Mouse (Mus musculus) ovary, postnatal 36 days (tissue): ENCODE measurements around the gene Dedd2.

Experiments used
- DNase-seq: peaks from one replicate; pipeline ENCODE4 v3.0.0; 2022; ENCODE audit warnings: low spot score, mixed read lengths

The Dedd2 gene

DNA sequence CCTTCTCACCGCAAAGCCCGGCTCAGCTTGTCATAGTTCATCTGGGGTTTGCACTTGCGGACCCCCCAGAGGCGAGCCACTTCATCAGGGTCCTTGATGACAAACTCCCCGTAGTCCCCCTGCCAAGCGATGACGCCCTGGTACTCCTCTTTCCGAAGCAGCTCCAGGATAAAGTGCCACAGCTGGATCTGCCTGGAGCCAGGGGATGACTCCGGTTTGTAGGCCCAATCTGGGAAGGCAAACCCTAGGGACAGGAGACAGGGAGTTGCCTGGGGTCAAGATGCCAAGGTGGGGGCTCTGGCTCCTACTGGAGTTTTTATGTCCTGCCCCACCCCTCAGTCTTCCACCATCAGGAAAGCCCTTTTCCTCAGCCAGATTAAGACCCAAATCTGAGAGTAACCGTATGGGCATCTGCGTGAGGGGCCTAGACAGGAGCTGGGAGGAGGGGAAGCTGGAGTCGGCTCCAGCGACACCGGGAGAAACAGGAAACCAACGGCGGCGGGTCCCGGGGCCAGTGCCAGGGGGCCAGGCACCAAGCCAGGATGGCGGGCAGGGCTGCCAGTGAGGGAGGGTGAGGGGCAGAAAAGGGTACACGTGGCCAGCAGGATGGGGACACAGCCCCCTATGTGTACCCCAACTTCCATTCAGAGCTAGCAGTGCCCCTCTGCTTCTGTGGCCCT, 25.8 kb upstream of the Dedd2 start:
- peak; percentile 57 for DNase-seq

DNA sequence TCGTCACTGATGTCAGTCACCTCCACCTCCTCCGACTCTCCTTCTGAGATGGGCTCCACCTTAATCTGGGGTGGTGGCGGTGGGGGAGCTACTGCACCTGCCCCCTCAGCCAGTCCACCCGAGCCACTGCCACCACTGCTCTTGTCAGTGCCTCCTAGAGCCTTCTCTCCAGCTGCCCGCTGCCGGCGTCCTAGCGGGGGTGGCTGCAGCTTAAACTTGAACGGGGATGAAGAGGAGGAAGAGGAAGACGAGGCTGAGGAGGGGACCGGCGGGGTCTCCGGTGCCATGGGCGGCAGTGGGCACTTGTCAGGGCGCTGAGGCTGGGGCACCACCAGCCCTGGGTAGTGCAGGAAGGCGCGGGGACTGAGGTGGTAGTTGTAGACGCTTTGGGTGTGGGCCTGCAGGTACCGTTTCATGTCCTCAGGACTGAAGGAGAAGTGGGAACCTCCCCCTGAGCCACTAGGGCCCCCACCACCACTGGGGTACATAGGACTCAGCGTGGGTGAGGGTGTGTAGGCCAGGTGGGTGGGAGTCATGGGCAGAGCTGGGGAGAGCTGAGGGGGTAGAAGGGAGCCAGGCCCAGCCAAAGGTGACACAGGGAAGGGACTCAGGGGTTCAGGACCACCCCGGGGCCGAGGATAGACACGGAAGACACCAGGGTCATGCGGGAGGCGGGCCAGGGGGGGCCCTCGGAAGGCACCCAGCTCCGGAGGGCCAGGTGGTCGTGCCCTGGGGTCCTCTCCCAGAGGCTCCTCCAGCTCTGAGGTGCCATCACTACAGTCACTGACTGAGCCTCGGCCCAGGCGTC, 24.4 kb upstream of the Dedd2 start:
- DNase-seq = no peak

DNA sequence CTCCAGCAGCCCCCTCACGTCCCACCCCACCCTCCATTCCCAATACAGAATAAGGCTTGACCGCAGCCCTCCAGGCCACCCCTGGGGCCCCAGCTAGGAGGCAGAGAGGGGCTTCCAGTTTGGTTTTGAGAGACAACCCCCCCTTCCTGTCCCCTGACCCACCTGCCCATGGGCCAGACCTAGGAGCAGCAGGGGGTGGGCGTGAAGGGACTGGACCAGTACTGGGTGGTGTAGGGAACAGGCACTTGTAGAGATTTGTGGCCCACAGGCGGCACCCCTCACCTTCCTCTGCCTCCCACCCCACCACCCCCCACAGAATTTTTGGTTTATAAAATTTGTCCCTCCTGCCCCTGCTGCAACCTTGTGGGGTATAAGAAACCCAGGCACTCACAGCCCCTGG, 22.9 kb upstream of the Dedd2 start:
- no peak for DNase-seq

DNA sequence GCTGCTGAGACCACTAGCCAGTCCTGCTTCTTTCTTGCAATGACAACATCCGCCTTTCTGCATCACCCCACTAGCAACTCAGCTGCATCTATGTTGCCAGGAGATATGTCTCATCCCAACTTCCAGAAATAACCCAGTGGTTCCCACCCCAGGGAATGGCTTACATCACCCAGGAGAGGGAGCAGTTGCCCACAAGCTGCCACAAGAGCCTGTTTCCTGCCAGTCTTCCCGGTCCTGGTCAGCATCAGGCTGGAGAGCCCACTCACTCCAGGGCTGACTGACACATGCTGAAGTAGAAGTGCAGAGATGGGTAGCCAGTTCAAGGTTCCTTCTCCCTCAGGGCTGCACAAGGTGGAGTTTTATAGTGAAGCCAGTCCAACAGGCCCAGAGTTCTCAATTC, 20.6 kb upstream of the Dedd2 start:
- peak; percentile 49 for DNase-seq

DNA sequence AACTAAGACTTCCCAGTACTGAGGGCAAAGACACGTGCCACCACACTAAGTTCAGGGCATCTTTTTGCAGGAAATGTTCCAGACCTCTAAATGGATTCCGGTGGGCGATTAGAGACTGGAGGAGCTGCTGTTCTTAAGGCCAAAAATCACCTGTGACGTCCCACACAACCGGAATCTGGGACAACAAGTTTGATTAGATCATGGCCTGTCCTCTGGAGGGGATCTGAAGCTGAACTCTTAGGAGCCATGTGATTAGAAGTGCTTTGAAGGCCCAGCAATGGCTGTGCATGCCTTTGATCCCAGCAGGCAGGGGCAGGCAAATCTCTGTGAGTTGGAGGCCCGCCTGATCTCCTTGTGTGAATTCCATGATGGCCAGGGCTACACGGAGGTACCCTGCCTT, 20.2 kb upstream of the Dedd2 start:
- DNase-seq = no peak

DNA sequence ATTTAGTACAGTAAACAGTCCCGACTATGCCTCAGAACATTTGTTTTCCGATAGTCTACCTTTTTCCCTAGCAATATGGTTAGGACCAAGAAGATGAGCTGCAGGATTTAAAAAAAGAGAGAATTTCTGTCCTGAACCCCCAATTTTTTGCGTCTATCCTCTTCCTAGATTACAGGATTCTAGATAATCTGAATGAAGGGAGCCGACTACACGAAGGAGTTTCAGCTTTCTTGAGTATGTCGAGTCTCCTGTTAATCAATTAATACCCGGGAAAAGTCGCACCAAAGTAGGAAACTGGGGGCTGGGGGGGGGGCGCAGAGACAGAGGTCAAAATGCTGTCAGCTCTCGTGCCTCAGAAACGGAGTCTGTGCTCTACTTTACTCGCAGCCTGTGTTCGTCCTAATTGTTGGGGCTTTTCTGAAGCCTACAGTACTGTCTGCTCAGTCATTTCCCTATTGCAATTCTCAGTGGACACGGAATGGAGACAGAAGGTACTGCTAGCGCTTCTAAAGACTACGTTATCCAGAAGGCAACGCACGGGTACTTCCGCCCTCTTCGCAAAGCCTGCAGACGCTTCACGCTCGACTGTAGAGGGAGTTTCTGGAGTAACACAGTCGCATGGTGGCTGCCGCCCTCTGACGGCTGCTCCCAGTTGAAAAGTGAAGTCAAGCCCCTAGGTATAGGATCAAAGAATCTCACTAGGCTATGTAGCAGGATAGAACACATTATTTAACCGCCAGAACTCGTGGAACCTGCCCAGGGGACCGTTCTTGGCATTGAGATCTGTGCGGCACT, 18.6 kb upstream of the Dedd2 start:
- peak; percentile 79 for DNase-seq

DNA sequence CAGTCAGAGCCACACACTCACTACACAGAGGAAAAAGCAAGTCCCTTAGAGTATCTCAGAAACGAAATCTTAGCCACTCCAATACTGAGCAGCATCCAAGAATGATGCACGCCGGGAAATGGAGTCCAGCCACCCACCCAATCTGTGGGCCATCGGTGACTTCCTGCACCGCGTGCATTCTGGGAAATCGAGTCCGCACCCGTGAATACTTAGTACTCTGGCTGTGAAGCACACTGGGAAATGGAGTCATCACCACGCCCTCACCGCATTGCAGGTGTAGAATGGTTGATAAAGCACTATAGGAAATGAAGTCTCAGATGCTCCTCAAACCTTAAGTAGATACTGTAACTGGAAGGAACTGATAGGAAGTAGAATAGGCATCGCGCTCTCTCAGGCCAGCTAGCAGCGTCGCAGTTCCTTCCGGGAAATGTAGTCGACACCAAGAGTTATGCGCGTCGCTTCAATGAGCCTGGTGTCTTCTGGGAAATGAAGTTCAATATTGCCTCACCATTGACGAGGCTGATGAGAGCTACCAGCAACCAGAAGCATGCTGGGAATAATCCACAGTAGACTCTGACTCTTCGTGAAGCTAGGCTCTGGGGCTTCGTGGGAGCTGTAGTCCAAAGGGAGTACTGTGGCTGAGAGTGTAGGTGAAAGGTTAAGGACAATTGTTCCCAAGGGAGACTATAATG, 17.7 kb upstream of the Dedd2 start:
- DNase-seq = peak; percentile 85

DNA sequence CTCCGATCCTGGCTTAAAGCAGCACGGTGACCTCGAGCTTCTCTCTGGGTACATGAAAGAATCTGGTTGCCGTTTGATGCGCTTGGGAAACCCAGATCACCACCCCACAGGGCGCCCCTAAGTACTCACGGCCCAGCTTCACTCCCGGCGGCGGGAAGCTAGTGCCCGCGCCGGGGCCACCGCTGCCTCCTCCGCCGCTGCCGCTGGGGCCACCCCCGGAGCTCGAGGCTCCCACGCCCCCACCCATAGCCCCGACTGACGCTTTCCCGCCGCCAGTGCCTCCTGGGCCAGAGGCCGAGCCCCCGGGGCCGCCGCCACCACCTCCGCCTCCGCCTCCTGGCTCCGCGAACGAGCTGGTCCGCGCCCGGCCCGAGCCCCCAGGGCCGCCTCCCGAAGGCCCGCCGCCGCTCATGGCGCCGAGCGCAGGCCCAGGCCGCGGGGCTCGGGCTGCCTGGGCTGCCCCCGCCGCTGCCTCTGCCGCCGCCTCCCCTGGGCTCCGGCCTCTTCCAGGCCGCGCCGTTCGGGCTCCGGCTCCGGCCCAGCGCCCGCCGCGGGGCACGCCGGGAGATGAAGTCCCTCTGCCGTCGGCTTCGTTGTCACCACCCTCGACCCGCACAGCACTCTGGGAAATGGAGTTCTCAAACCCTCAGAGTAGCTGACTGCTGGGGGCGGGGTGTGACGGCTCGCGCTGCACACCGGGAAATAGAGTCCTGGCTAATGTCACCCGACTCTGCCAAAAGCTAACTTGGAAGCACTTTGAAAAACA, 17.0 kb upstream of the Dedd2 start, which contains the start of gene Gsk3a:
Gene Gsk3a (minus strand): TSS at position 603 of the 766 bp plus-strand sequence.
- DNase-seq = peak; percentile 95

DNA sequence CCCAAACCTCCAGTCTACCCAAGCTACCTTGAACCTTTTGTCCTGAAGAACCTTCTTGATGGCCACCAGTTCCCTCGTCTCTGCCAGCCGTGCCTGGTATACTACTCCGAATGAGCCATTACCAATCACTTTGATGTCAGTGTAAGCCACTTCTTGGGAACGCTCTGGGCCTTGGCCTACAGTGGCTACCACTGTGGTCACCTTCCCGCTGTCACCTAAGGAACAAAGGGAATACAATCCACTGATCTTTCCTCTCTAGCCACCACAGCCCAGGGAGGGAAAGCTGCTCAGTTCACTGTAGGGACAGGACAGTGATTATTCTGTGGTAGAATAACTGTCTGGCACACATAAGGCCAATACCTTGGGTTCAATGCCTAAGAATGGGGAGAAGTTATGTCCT, 15.1 kb upstream of the Dedd2 start:
- no peak for DNase-seq

DNA sequence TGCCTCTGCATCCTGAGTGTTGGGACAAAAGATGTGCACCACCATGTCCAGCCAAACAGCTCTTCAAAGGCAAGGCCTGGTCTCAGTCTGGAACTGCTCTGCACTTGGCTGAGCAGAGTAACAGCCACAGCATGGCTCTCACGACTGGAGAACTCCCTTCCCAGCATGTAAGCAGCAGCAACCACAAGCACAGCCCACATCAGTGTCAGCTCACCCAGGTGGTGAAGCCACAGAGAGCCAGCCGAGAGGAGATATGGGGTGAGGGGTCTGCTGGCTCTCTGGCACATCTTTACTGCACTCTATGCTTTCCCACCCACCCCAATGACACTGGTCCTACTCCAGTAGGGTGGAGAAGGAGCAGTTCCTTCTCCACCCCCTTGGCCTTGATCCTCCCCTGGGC, 12.6 kb upstream of the Dedd2 start:
- no peak for DNase-seq

DNA sequence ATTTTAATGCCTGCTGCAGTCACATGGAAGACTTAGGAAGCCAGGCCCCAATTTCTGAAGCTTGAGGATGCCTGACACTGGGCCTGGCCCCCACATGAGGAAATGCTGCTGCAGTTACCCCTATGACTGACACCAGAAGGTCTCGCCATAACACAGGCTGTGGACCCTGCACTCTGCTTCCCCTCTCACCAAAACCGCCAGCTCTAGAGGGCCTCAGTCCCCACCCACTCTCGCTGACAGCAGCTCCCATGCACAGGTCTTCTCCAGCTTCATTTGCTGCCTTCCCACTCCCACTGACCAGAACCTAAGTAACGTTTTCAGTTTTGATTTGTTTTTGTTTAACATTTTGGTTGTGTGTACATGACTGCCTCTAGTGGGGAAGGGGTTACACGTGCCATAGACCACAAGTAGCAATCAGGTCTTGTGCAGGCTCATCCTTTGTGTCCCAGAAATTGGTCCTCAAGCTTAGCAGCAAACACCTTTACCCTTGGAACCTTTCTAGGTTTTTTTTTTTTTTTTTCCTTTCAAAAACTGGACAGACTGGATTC, 11.8 kb upstream of the Dedd2 start:
- no peak for DNase-seq

DNA sequence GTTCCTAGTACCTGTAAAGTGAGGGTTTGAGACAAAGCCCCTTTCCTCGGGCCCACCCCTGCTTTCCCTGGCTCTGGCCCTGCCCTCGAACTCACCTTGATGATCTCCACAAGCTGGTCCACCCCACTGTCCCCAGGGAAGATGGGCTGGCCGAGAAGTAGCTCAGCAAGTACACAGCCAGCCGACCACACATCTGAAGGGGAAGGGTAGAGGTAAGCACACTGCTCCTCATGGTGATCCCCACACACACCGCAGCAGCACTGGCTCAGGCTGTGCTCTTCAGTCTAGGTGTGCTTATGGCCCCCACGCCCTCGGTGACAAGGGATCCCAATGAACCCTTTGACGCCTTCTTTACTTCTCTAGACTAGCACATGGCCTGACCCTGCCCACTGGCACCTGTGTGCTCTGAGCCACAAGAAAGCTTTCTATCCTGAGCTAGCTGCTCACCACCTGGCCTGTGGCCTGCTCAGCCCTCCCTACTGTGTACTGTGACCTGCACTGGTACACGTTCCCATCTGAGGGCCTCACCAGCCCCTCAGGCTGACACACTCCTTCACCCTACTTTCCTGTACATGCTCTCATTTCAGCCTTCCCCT, 10.4 kb upstream of the Dedd2 start:
- DNase-seq = no peak

DNA sequence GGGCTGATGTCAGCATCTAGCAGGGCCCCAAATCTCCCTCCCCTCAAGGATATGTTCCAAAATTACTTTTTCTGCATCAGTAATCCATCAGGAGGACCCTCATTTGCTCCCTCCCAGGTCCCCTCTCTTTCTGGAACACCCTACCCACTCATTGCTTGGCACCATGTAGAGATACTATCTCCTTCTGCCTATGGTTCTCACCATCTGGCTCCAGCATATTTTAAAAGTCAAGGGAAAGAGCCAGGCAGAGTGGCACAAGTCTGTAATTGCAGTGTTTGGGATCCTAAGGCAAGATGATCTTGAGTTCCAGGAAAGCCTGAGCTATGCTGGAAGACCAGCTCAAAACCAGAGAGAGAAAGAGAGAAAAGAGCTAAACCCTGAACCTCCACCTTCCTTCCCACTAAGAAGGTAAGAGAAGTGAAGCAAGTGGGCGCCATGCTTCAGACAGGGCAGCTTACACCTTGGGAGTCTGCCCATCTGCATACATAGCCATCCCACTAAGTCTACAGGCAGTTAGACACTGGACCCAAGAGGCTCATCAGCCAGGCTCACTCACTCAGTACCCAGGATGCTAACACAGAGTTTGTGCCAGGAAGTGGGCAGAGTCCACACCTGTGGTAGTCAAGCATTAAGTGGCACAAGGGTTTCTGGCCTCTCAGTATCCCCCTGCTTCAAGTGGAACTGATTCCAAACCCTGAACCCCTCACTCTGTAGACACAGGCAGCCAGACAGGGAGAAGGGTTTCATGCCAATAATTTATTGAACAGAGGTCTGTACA, 7.3 kb upstream of the Dedd2 start:
- DNase-seq = no peak

DNA sequence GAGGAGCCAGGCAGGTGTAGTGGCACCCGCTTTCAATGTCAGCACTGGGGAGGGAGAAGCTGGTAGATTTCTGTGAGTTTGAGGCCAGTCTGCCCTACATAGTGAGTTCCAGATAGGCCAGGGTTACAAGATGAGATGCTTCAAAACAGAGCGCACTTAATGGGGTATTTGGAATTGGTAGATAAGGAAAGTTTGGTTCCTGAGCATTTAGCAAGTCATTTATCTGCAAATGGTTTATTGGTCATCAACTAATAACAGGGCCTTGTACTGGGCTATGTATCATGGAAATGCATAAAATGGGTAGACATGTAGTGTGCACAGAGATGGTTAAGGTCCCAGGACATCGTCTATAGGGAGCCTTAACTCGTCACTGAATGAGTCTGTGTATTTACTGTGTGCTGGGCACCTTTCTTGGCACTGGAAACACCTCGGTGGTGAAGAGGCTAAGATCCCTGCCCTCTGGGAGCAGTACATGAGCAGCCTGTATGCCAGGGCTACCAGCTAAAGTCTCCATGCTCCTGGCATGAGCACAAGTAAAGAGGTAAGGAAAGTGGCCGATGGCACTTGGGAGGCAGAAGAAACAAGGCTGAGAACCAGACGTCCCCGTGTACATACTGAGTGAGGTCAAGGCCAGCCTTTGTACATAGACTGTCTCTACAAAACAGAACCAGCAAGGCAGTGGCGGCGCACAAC, 2.0 kb upstream of the Dedd2 start:
- no peak for DNase-seq

DNA sequence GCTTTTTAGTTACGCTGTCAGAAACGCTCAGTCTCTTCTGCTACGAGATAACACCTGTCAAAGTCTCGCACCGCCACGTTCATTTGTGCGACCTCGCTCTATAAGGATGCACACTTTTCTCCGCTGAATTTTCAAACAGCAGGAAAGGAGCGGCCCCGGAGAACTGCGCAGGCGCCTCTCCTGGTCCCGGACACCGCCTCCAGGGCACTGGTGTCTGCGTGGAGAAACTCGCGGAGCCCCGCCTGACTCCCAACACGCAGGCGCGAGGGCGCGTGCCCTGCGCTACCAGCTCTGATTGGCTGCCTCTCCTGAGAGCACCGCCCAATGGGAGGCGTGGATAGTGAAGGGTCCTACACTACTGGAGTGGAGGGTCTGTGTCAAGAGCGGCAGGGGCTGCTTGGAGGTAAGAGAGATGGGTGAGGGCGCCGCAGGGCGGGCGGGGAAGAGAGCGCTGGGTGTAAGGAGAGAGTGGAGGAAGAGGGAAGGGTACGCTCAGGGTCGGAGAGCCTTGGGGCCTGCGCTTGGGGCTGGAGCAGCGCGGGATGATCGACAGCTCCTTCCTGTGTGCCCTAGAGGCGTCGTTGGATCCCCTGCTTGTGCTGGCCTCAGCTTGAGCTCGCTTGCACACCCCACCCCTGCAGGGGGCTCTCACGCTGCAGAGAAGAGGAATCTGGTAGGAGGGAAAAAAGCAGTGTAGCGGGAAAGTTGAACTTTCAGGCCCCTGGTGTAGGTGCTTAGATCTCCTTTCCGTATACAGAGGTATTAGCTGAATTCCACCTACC, 878 bp upstream of the Dedd2 start, which contains the start of gene Zfp526:
Gene Zfp526 (plus strand): TSS at position 324 of the 782 bp plus-strand sequence.
- DNase-seq = peak; percentile 97

DNA sequence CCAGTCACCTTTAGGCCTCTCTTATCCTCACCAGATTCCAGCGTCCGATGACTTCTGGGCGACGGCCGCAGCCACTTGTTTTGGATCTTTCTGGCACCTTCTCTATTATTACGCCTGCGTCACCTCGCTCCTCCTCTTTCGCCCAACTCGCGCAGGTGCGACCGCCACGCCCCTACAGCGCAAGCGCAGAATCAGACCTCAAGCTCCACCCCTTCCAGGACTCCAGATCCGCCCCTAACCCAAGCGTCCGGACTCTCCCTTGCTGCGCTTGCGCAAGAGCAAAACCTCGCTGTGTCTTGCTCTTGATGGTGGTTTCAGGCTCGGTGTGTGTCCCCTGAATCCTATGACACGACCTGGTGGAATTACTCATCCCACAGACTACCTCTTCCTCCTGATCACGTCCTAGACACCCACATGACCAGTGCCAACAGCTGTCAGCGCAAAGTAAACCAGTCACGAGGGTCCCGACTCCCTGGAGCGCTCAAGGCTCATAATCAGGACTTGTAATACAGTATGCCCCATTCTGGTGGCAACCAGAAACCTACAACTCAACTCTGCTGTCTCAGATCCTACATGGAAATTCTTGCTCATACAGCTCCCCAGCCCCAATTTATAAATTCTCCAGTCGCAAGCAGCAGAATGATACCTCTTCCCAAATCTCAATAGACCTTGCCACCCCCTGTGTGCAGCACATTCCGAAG, 509 bp downstream of the Dedd2 start:
- peak; percentile 94 for DNase-seq

DNA sequence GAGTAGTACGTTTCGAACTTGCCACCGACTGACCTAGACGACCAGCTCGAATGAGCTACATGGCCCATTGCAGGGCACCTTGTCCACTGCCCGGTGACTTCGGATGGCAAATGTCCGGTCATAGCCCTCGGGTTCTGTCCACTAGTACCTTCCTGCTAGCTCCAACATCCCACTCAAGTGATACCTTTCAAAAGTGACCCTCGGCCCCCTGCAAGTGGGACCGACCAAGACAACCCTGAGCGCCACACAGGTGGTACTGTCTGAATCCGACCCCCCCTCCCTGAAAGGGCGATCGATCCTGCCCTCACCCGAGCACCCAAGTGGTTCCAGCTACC, 1.0 kb downstream of the Dedd2 start:
- DNase-seq = no peak
